Mouse (Mus musculus) E14TG2a.4 (cell line): ENCODE results near the gene Nle1.

ENCODE experiments used
- H3K27me3 ChIP-seq: 2 replicates; pipeline ENCODE4 v1.6.1; 2014; ENCODE audit warnings: low read length, control low read depth; ENCODE audit not compliant: insufficient read depth
- H3K36me3 ChIP-seq: 2 replicates; pipeline ENCODE4 v1.6.1; 2014; ENCODE audit warnings: low read length, control low read depth; ENCODE audit not compliant: insufficient read depth
- H3K4me1 ChIP-seq: replicated peaks from 2 replicates; pipeline ENCODE4 v1.6.1; 2014; ENCODE audit warnings: low read depth, low read length, control low read depth
- H3K4me3 ChIP-seq: replicated peaks from 2 replicates; pipeline ENCODE4 v1.5.1; 2014; ENCODE audit warnings: mild to moderate bottlenecking, low read length
- H3K9me3 ChIP-seq: 2 replicates; pipeline ENCODE4 v1.6.1; 2014; ENCODE audit warnings: low read length, control low read depth
- CTCF ChIP-seq: conservative IDR thresholded peaks from 2 replicates; pipeline ENCODE4 v1.5.1; 2014; ENCODE audit warnings: low read length
- NANOG ChIP-seq: IDR thresholded peaks from 2 replicates; pipeline ENCODE4 v1.6.1; 2014; ENCODE audit warnings: borderline replicate concordance, low read length, mixed read lengths
- POU5F1 ChIP-seq: IDR thresholded peaks from 2 replicates; pipeline ENCODE4 v1.6.1; 2014; ENCODE audit warnings: low read length, borderline replicate concordance

The Nle1 gene

DNA sequence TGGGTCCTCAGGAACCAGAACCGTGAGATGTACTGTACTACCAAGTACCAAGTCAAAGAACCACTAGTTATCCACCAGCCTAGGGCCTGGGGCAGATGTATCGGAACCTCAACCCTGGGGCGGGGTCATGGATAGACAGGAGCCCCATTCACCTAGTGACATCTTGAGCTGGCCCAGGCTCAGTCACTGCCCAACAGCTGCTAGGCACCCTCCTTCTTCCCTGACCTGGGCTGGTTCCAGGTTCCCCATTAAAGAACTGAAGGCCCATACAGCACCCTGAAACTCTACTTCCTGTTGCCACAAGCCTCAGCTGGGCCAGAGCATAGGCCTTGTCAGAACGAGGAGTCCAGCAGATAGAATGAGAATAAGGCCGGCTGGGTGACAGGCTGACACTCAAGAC is 8.5 kb downstream of the Nle1 start:
- Histone ChIP-seq H3K9me3 (no peaks in the 10 kb centered on the region), H3K4me1 (peaks cover 22% of the 10 kb centered on the region), H3K4me3 (no peak overlapping the region), H3K27me3 (no peaks in the 10 kb centered on the region), H3K36me3 (peaks cover 55% of the 10 kb centered on the region)
- TF ChIP-seq CTCF, result no peak
- TF ChIP-seq POU5F1, result no peak
- TF ChIP-seq NANOG, result no peak

DNA sequence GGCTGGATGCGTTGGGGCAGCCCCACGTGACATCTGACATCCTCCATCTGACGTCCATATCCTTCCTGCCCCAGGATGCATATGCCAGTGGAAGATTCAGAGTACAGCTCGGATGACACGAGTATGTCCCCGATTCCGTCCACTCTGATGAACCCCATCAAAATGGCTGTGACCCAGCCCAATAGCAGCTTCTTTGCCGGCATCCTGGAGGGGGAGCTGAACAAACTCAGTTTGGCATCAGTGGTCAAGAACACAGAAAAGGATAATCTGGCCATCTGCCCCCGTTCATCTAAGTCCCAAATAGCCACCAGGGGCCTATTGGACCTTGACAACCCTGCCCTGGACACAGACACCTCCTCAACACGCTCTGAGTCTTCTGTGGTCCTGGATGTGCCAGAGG is 10.7 kb downstream of the Nle1 start:
- H3K9me3 ChIP-seq, result no peaks in the 10 kb centered on the region
- H3K4me3 ChIP-seq, result no peak overlapping the region
- peaks cover 33% of the 10 kb centered on the region for H3K36me3 ChIP-seq
- H3K27me3 ChIP-seq, result no peaks in the 10 kb centered on the region
- peaks cover 18% of the 10 kb centered on the region for H3K4me1 ChIP-seq
- no peak for TF ChIP-seq POU5F1

DNA sequence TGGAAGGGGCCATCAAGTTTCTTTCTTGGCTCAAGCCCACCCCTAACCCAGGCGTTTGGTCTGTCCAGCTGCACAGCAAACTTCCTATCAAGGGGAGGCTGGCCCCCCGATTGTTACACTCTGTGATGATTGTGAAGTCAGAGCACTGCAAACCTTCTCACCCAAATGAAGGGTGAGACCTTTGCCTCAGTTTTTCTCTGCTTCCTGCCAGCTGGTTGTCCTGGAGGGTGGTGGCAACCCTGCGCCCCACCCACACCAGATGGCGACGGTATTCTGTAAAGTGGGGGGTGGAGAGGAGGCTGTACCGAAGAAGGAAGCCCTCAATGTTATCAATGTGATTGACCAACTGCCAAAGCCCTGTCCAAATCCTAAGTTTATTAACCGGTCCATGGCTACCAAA is 16.3 kb downstream of the Nle1 start, which contains the start of gene Fndc8:
Gene Fndc8 (plus strand): TSS at position 189 of the 400 bp plus-strand sequence.
- Histone ChIP-seq H3K36me3 (no peaks in the 10 kb centered on the region), H3K9me3 (no peaks in the 10 kb centered on the region), H3K27me3 (no peaks in the 10 kb centered on the region), H3K4me1 (peaks cover 34% of the 10 kb centered on the region), H3K4me3 (no peak within 1 kb of the TSS)
- TF ChIP-seq NANOG, result no peak
- no peak for TF ChIP-seq CTCF
- no peak for TF ChIP-seq POU5F1

DNA sequence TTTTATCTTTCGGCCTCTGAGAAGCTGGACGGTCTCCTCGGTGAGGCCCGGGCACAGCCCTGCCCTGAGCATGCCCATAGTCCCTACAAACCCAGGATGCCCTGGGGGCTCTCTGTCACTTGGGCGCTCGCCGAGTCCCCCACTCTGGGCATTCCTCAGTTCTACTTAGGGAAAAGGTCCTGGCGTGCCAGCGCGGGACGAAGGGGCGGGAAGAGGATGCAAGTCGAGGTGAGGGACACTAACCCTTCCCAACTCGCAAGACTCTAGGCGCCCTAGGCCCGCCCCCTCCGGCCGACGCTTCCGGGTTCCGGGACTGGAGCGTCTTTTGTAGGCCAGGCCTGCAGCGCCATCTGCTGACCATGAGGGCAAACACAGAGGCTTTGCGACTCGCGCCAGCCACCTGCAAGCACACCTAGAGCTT is 17.9 kb downstream of the Nle1 start, which contains the start of gene Rad51d:
Gene Rad51d (minus strand): TSS at position 273 of the 421 bp plus-strand sequence.
- Histone ChIP-seq H3K9me3 (no peaks in the 10 kb centered on the region), H3K36me3 (no peaks in the 10 kb centered on the region), H3K4me3 (peak within 1 kb of the TSS; percentile 86), H3K4me1 (peaks cover 43% of the 10 kb centered on the region), H3K27me3 (no peaks in the 10 kb centered on the region)
- TF ChIP-seq CTCF, result peak; percentile 60
- no peak for TF ChIP-seq NANOG
- TF ChIP-seq POU5F1, result no peak

DNA sequence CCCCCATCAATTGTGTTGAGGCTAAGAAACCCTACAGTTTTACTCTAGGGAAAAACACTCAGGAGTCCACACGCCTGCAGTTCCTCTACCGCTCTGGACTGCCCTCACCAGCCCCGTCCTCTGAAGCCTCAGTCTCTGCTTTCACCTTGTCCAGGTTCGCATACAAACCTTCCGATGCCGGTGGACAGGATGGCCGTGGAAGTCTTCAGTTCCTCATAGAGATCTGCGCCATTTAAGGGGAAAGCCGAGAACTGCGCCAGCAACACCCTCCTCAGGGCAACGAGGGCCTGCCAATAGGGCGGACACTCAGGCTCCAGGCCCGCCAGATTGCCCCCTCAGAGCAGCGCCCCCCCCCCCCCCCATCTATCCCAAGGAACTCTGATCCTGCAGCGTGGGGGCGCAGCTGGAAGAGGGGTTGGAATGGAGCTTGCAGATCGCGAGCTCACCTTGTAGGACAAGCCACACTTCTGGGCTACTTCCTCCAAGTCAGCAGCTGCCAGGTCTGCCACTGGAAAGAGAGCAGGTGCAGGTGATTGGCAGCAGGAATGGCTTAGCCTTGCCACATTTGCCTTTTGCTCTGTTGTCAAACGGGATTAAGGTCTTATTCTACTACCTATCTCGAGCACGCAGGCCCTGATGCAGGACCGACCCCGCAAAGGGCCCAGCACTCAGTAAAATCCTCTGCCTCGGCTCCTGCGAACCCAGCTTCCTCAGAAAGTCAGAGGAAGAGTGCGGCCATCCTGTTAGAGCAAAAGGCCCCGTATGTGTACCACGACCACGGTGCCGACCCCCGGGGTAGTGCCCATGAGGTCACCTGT is 18.5 kb downstream of the Nle1 start:
- no peaks in the 10 kb centered on the region for H3K9me3 ChIP-seq
- no peak for TF ChIP-seq CTCF
- no peak for TF ChIP-seq NANOG
- no peak for TF ChIP-seq POU5F1
- H3K36me3 ChIP-seq, result no peaks in the 10 kb centered on the region
- peak overlapping the region; percentile 86 for H3K4me3 ChIP-seq
- no peaks in the 10 kb centered on the region for H3K27me3 ChIP-seq
- H3K4me1 ChIP-seq, result peaks cover 50% of the 10 kb centered on the region

DNA sequence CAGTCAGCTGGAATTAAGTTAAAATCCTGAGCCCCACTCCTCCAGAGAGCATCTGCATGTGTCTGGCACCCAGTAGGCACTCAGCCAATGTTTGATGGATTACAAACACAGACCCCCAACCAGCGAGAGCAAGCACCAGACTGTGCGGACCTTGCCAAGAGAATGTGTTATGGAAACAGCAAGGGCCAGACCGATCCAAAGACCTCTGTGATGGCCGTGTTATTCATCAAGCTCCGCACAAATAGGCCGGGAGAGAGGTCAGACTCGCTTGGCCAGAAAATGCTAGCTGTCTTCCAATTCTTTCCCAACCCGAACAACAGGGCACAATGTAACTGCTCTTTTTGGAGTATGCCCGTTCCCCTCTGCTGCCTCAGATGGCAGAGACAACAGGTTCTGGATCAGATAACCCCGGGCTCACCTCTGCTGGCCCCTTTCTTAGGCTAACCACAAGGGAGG is 19.7 kb downstream of the Nle1 start:
- H3K4me1 ChIP-seq, result peaks cover 62% of the 10 kb centered on the region
- no peak overlapping the region for H3K4me3 ChIP-seq
- no peaks in the 10 kb centered on the region for H3K27me3 ChIP-seq
- H3K36me3 ChIP-seq, result no peaks in the 10 kb centered on the region
- TF ChIP-seq CTCF, result no peak
- no peaks in the 10 kb centered on the region for H3K9me3 ChIP-seq

DNA sequence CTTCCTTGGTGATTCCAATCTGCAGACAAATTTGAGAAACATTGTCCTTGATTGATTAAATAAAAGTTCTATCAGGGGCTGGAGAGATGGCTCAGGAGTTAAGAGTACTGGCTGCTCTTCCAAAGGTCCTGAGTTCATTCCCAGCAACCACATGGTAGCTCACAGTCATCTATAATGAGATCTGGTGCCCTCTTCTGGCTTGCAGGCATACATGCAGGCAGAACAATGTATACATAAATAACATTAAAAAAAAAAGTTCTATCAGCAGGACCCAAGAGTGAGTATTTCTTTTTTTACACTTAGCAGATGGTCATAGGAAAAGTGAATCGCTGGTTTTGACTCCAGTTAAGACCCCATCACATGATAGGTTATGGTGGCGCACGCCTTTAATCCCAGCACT is 21.7 kb downstream of the Nle1 start:
- peaks cover 73% of the 10 kb centered on the region for H3K4me1 ChIP-seq
- no peak overlapping the region for H3K4me3 ChIP-seq
- no peaks in the 10 kb centered on the region for H3K27me3 ChIP-seq
- H3K9me3 ChIP-seq, result no peaks in the 10 kb centered on the region
- TF ChIP-seq CTCF (peak; percentile 40), POU5F1 (no peak), NANOG (no peak)
- peaks cover 18% of the 10 kb centered on the region for H3K36me3 ChIP-seq

DNA sequence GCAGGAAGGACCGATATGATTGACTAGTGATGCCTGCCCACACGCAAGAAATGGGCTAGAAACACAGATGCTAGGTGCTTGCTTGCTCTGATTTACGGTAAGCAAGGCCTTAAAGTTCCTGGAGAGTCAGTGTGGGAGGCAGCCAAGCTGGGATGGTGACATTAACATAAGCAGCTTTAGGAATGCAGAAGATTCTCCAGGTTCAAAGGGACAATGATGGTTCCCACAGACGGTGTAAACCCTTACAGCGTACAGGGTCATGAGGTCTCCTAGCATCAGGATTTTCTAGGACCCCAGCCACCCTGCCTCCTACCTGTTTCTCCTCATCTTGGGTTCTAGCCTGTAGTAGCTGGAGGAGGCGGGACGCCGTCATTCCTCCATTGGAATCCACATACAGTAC is 25.0 kb downstream of the Nle1 start:
- TF ChIP-seq NANOG, result no peak
- TF ChIP-seq POU5F1, result no peak
- no peak for TF ChIP-seq CTCF
- Histone ChIP-seq H3K27me3 (no peaks in the 10 kb centered on the region), H3K4me3 (peak overlapping the region; percentile 37), H3K4me1 (peaks cover 56% of the 10 kb centered on the region), H3K9me3 (no peaks in the 10 kb centered on the region), H3K36me3 (peaks cover 30% of the 10 kb centered on the region)

DNA sequence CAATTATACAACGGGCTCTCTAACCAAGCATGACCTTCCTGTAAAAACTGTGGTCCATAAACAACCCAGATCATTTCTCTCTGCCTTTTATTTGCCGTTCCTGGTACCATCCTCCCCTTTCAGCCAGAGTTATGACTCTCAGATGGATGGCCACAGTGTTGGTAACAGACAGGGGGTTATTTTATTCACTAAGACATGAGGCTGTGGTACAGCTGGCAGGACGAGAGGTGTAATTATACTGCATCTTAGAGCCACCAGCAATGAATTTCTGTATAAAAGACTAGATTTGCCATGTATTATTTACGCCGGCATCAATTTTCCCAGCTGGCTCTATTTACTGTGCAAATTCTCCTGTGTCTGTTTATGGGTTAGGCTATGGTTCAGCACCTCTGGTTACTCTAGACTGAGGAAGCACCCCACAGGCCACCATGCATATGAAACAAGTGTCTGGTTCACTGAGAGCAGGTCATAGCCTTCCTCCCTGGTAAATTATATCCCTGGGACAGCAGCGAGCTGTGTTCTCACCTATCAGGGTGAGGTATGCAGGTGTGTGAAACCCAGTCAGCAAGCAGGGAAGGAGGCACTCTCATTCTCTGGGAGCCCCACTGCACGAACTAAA is 30.4 kb downstream of the Nle1 start:
- TF ChIP-seq CTCF (no peak), NANOG (no peak), POU5F1 (no peak)
- H3K36me3 ChIP-seq, result peaks cover 25% of the 10 kb centered on the region
- no peaks in the 10 kb centered on the region for H3K27me3 ChIP-seq
- H3K9me3 ChIP-seq, result no peaks in the 10 kb centered on the region
- peaks cover 31% of the 10 kb centered on the region for H3K4me1 ChIP-seq
- no peak overlapping the region for H3K4me3 ChIP-seq
